Mouse (Mus musculus) naive thymus-derived CD4-positive, alpha-beta T cell, adult 2 months (primary cell): ENCODE results near the gene Olfr311.

Experiments
- DNase-seq: peaks from one replicate; pipeline ENCODE4 v3.0.0-alpha.2; 2011; ENCODE audit warnings: low read depth

Gene Olfr311

DNA sequence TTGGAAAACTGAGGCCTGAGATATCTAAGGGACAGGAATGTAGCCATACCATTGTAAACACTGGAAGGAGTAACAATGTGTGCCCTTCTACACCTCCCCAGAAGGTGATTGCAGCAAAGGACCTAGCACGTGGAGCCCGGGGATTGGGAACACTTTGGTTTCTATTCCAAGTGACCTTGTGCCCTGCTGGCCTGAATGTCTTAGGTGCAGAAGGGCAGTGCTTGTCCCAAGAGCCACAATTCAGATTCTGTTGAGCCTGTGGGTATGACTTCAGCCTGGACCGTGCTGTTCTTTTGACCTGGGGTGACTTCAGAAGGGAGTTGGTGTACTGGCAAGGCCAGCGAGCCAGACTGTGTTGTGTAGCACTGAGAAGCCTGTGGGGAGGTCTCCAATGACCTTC is 31.9 kb downstream of the Olfr311 start:
- no peak for DNase-seq

DNA sequence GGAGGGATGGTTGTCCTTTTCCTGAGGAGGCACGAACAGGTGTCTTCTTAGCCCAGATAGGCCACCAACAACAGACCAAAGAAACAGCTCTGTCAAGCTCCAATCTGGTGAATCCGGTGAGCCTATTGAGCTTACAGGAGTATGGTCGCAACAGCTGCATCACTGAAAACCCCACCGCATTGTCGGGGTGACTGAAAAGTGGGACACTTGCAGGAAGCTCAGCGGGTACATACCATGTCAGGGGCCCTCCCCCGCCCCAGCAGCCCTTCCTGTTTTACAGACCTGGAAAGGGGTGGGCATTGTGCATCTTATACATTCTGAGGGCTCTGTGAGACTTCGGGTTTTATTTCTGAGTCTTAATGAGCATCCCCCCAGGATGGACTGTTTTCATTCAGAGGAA is 44.7 kb downstream of the Olfr311 start:
- no peak for DNase-seq

DNA sequence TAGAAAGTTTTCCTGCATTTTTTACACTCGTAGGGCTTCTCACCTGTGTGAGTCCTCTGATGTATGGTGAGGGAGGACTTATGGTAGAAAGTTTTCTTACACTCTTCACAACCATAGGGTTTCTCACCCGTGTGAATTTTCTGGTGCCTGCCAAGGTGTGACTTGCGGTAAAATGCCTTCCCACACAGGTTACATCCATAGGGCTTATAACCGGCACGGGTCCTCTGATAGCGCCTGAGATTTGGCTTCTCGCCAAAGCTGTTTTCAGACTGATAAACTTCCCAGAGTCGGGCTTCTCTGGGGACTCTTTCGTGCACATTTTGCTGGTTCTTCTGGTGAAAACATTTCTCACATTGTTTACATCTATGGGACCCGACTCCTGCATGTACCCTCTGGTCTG is 51.5 kb downstream of the Olfr311 start:
- DNase-seq: no peak
